Mouse (Mus musculus) myocyte (in vitro differentiated cells): ENCODE data around the gene Tex13b.

Experiments
- E2F4 ChIP-seq: IDR thresholded peaks from one replicate; pipeline ENCODE4 v1.6.1; 2011; ENCODE audit warnings: mild to moderate bottlenecking, control low read depth, moderate library complexity; ENCODE audit not compliant: insufficient read depth
- POLR2A ChIP-seq: IDR thresholded peaks from one replicate; pipeline ENCODE4 v1.6.1; 2011; ENCODE audit warnings: low read depth, mild to moderate bottlenecking, control low read depth, moderate library complexity; ENCODE audit not compliant: insufficient read length
- POLR2AphosphoS2 ChIP-seq: IDR thresholded peaks from one replicate; pipeline ENCODE4 v1.6.1; 2011; ENCODE audit warnings: low read depth, control low read depth; ENCODE audit not compliant: insufficient read length
- USF1 ChIP-seq: IDR thresholded peaks from one replicate; pipeline ENCODE4 v1.6.1; 2011; ENCODE audit warnings: low read depth, mild to moderate bottlenecking, control low read depth, moderate library complexity

GRCm38 (mm10) chrX:140769794-140770193, 43.4 kb downstream of the Tex13b start:
- TF ChIP-seq E2F4: no peak
- TF ChIP-seq POLR2A: no peak
- TF ChIP-seq POLR2AphosphoS2: no peak
- TF ChIP-seq USF1: no peak
